Mouse (Mus musculus): ENCODE results near the gene Abhd12b.

Abhd12b gene

GRCm38 (mm10) chr12:70208214-70208613 is 54.3 kb downstream of the Abhd12b start:
- DNase-seq (ENCODE audit: low spot score), result no peak

GRCm38 (mm10) chr12:70212501-70212900 is 58.6 kb downstream of the Abhd12b start:
- DNase-seq (ENCODE audit: low spot score), result no peak

- DNase-seq (ENCODE audit: low spot score), result no peak
These were observed 59.7 kb downstream of the Abhd12b start for GRCm38 (mm10) chr12:70213601-70214000.

GRCm38 (mm10) chr12:70214281-70214680 is 60.3 kb downstream of the Abhd12b start:
- no peak for DNase-seq (ENCODE audit: low spot score)

- DNase-seq (ENCODE audit: low spot score), result no peak
These were observed 62.4 kb downstream of the Abhd12b start for GRCm38 (mm10) chr12:70216229-70216800.

- DNase-seq (ENCODE audit: low spot score), result no peak
These were observed 65.0 kb downstream of the Abhd12b start for GRCm38 (mm10) chr12:70218795-70219540.

GRCm38 (mm10) chr12:70221425-70221824 is 67.5 kb downstream of the Abhd12b start:
- no peak for DNase-seq (ENCODE audit: low spot score)

- DNase-seq (ENCODE audit: low spot score), result no peak
These were observed 69.4 kb downstream of the Abhd12b start for GRCm38 (mm10) chr12:70223331-70223730.

- no peak for DNase-seq (ENCODE audit: low spot score)
These were observed 72.7 kb downstream of the Abhd12b start for GRCm38 (mm10) chr12:70226655-70227054.

- DNase-seq (ENCODE audit: low spot score), result peak; percentile 29
These were observed 73.4 kb downstream of the Abhd12b start for GRCm38 (mm10) chr12:70227121-70227932.

- no peak for DNase-seq (ENCODE audit: low spot score)
These were observed 74.2 kb downstream of the Abhd12b start for GRCm38 (mm10) chr12:70228155-70228554.

GRCm38 (mm10) chr12:70231294-70231693 is 77.4 kb downstream of the Abhd12b start, which contains the start of gene Pygl:
Gene Pygl (minus strand): TSS chr12:70231488.
- no peak for DNase-seq (ENCODE audit: low spot score)

GRCm38 (mm10) chr12:70232020-70232544 is 78.1 kb downstream of the Abhd12b start:
- DNase-seq (ENCODE audit: low spot score), result no peak

All from urinary bladder, postnatal 10 days (tissue).